Mouse (Mus musculus): ENCODE measurements around the gene Csnk1g1. TPM values are rescaled to one million over a fixed set of nuclear protein-coding genes. Genes with fewer than 3 reads are reported as not detected.
A peak's percentile ranks its signal among the peaks of the same experiment; 100 is the strongest.

Csnk1g1 gene
- polyA plus RNA-seq (2017; shearing (Covaris generic)) = 10 to 100 TPM; 40.6 to 53.7 TPM

GRCm38 (mm10) chr9:65908394-65909300 lies at the start of gene Csnk1g1, which contains the start of gene Trip4:
Gene Csnk1g1, plus strand, starts transcription at chr9:65908924.
Gene Trip4, minus strand, starts transcription at chr9:65908794.
- peak; percentile 99 for ATAC-seq

- ATAC-seq = no peak
Measured at GRCm38 (mm10) chr9:65859656-65860055, 49.1 kb upstream of the Csnk1g1 start.

GRCm38 (mm10) chr9:65884564-65885315 lies 24.0 kb upstream of the Csnk1g1 start:
- peak; percentile 98 for ATAC-seq

GRCm38 (mm10) chr9:65890143-65890628 lies 18.5 kb upstream of the Csnk1g1 start, which contains the start of gene Pclaf:
Gene Pclaf, plus strand, starts transcription at chr9:65890237.
- peak; percentile 93 for ATAC-seq

- ATAC-seq = no peak
Measured at GRCm38 (mm10) chr9:65891126-65891525, 17.6 kb upstream of the Csnk1g1 start.

GRCm38 (mm10) chr9:65896977-65897376 lies 11.7 kb upstream of the Csnk1g1 start:
- ATAC-seq = no peak

GRCm38 (mm10) chr9:65902879-65903278 lies 5.8 kb upstream of the Csnk1g1 start:
- no peak for ATAC-seq

GRCm38 (mm10) chr9:65903419-65903818 lies 5.3 kb upstream of the Csnk1g1 start:
- no peak for ATAC-seq

GRCm38 (mm10) chr9:65909301-65909801 lies 627 bp downstream of the Csnk1g1 start:
- ATAC-seq = peak; percentile 17

GRCm38 (mm10) chr9:65909837-65910236 lies 1.1 kb downstream of the Csnk1g1 start:
- ATAC-seq = no peak

GRCm38 (mm10) chr9:65913976-65914375 lies 5.3 kb downstream of the Csnk1g1 start:
- no peak for ATAC-seq

- ATAC-seq = no peak
Measured at GRCm38 (mm10) chr9:65917015-65917414, 8.3 kb downstream of the Csnk1g1 start.

- ATAC-seq = no peak
Measured at GRCm38 (mm10) chr9:65928456-65928855, 19.7 kb downstream of the Csnk1g1 start.

- no peak for ATAC-seq
Measured at GRCm38 (mm10) chr9:65929826-65930225, 21.1 kb downstream of the Csnk1g1 start.

GRCm38 (mm10) chr9:65937566-65937965 lies 28.8 kb downstream of the Csnk1g1 start:
- no peak for ATAC-seq

- no peak for ATAC-seq
Measured at GRCm38 (mm10) chr9:65951082-65951587, 42.4 kb downstream of the Csnk1g1 start.

GRCm38 (mm10) chr9:65970009-65970408 lies 61.3 kb downstream of the Csnk1g1 start:
- ATAC-seq = no peak

- ATAC-seq = no peak
Measured at GRCm38 (mm10) chr9:65973206-65973605, 64.5 kb downstream of the Csnk1g1 start.

GRCm38 (mm10) chr9:65975886-65976285 lies 67.2 kb downstream of the Csnk1g1 start:
- ATAC-seq = no peak

- no peak for ATAC-seq
Measured at GRCm38 (mm10) chr9:65982841-65983240, 74.1 kb downstream of the Csnk1g1 start.

- no peak for ATAC-seq
Measured at GRCm38 (mm10) chr9:65987021-65987420, 78.3 kb downstream of the Csnk1g1 start.

GRCm38 (mm10) chr9:65995603-65996376 lies 87.1 kb downstream of the Csnk1g1 start:
- no peak for ATAC-seq

All from activated CD4-positive, CD25-positive, alpha-beta regulatory T cell, adult 4 months (primary cell).